Mouse (Mus musculus): ENCODE measurements at regions not wholly inside any gene's neighbourhood (a gene's known extent, or its start where the extent isn't known, plus 50 kb on each side); places are given as distances from the start of the nearest gene placed in this dataset.
"Not testable (repeated sequence)": the region's sequence is repeated elsewhere in the genome, so short reads cannot be mapped to it uniquely, and the experiment has no call there.

- no peaks in the 10 kb centered on the region for H3K36me3 ChIP-seq (ENCODE audit: control insufficient read depth, insufficient read depth, low read length)
- H3K4me1 ChIP-seq (ENCODE audit: control insufficient read depth, insufficient read depth, low read length): no peaks in the 10 kb centered on the region
- no peak for ATAC-seq (ENCODE audit: insufficient number of reproducible peaks, insufficient read depth, low FRiP score, low read depth)
- H3K9ac ChIP-seq (replicated peaks; ENCODE audit: low read depth, low read length): no peak overlapping the region
- no peaks in the 10 kb centered on the region for H3K9me3 ChIP-seq (ENCODE audit: control insufficient read depth, low read depth, low read length)
- H3K4me2 ChIP-seq (replicated peaks; ENCODE audit: low read depth, low read length): no peak overlapping the region
- no peak overlapping the region for H3K4me3 ChIP-seq (ENCODE audit: low read depth, low read length)
- no peaks in the 10 kb centered on the region for H3K27me3 ChIP-seq (ENCODE audit: control insufficient read depth, insufficient read depth, low read length)
- no peak overlapping the region for H3K27ac ChIP-seq (ENCODE audit: low read length)
These were observed 569.0 kb downstream of the Lrriq3 start for GRCm38 (mm10) chr3:155662280-155662679.

DNA sequence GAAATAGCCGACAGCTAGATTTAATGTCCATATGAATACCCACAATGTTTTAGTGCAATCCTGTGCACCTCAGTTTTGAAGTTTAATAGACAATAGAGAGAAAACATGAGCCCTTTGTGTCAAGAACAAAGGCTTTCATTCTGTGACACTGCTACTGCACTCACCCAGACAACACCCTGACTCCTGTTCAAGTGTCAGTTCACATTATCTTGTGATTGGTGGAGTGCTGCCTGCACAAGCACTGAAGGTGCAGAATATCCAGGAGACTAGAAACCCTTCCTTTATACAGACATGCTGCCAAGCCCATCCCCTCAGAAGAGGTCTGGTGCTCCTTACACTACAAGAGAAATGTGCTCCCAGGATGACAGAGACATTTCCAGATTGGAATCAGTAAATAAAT lies 579.3 kb downstream of the Lrriq3 start:
- H3K4me2 ChIP-seq (replicated peaks; ENCODE audit: low read depth, low read length): no peak overlapping the region
- H3K27ac ChIP-seq (ENCODE audit: low read length): no peak overlapping the region
- H3K9me3 ChIP-seq (ENCODE audit: control insufficient read depth, low read depth, low read length): no peaks in the 10 kb centered on the region
- no peak for ATAC-seq (ENCODE audit: insufficient number of reproducible peaks, insufficient read depth, low FRiP score, low read depth)
- H3K27me3 ChIP-seq (ENCODE audit: control insufficient read depth, insufficient read depth, low read length): no peaks in the 10 kb centered on the region
- H3K4me3 ChIP-seq (ENCODE audit: low read depth, low read length): no peak overlapping the region
- 76% methylated on average over 1 of the region's 1 CpGs for WGBS
- no peaks in the 10 kb centered on the region for H3K36me3 ChIP-seq (ENCODE audit: control insufficient read depth, insufficient read depth, low read length)
- no peak overlapping the region for H3K9ac ChIP-seq (replicated peaks; ENCODE audit: low read depth, low read length)
- H3K4me1 ChIP-seq (ENCODE audit: control insufficient read depth, insufficient read depth, low read length): no peaks in the 10 kb centered on the region

GRCm38 (mm10) chr3:155680200-155680599 lies 587.0 kb downstream of the Lrriq3 start:
- Histone ChIP-seq H3K4me1 (ENCODE audit: control insufficient read depth, insufficient read depth, low read length) (no peaks in the 10 kb centered on the region), H3K9me3 (ENCODE audit: control insufficient read depth, low read depth, low read length) (no peaks in the 10 kb centered on the region), H3K9ac (replicated peaks; ENCODE audit: low read depth, low read length) (no peak overlapping the region), H3K36me3 (ENCODE audit: control insufficient read depth, insufficient read depth, low read length) (no peaks in the 10 kb centered on the region), H3K27ac (ENCODE audit: low read length) (no peak overlapping the region), H3K4me3 (ENCODE audit: low read depth, low read length) (no peak overlapping the region), H3K4me2 (replicated peaks; ENCODE audit: low read depth, low read length) (no peak overlapping the region), H3K27me3 (ENCODE audit: control insufficient read depth, insufficient read depth, low read length) (no peaks in the 10 kb centered on the region)
- 90% methylated on average over 4 of the region's 4 CpGs for WGBS
- ATAC-seq (ENCODE audit: insufficient number of reproducible peaks, insufficient read depth, low FRiP score, low read depth): no peak

GRCm38 (mm10) chr3:155682921-155683813 lies 589.9 kb downstream of the Lrriq3 start:
- Histone ChIP-seq H3K4me1 (ENCODE audit: control insufficient read depth, insufficient read depth, low read length) (no peaks in the 10 kb centered on the region), H3K27ac (ENCODE audit: low read length) (no peak overlapping the region), H3K9me3 (ENCODE audit: control insufficient read depth, low read depth, low read length) (no peaks in the 10 kb centered on the region), H3K9ac (replicated peaks; ENCODE audit: low read depth, low read length) (no peak overlapping the region), H3K4me2 (replicated peaks; ENCODE audit: low read depth, low read length) (no peak overlapping the region), H3K4me3 (ENCODE audit: low read depth, low read length) (no peak overlapping the region), H3K27me3 (ENCODE audit: control insufficient read depth, insufficient read depth, low read length) (no peaks in the 10 kb centered on the region), H3K36me3 (ENCODE audit: control insufficient read depth, insufficient read depth, low read length) (no peaks in the 10 kb centered on the region)
- 38% methylated on average over 8 of the region's 8 CpGs for WGBS
- no peak for ATAC-seq (ENCODE audit: insufficient number of reproducible peaks, insufficient read depth, low FRiP score, low read depth)

- no peaks in the 10 kb centered on the region for H3K36me3 ChIP-seq (ENCODE audit: control insufficient read depth, insufficient read depth, low read length)
- 80% methylated on average over 5 of the region's 5 CpGs for WGBS
- H3K4me3 ChIP-seq (ENCODE audit: low read depth, low read length): no peak overlapping the region
- no peak overlapping the region for H3K27ac ChIP-seq (ENCODE audit: low read length)
- H3K9me3 ChIP-seq (ENCODE audit: control insufficient read depth, low read depth, low read length): no peaks in the 10 kb centered on the region
- no peak overlapping the region for H3K4me2 ChIP-seq (replicated peaks; ENCODE audit: low read depth, low read length)
- H3K27me3 ChIP-seq (ENCODE audit: control insufficient read depth, insufficient read depth, low read length): no peaks in the 10 kb centered on the region
- no peaks in the 10 kb centered on the region for H3K4me1 ChIP-seq (ENCODE audit: control insufficient read depth, insufficient read depth, low read length)
- no peak for ATAC-seq (ENCODE audit: insufficient number of reproducible peaks, insufficient read depth, low FRiP score, low read depth)
- H3K9ac ChIP-seq (replicated peaks; ENCODE audit: low read depth, low read length): no peak overlapping the region
These were observed 595.1 kb downstream of the Lrriq3 start for GRCm38 (mm10) chr3:155688358-155688757.

GRCm38 (mm10) chr3:155723011-155723510 lies 629.8 kb downstream of the Lrriq3 start:
- WGBS: 86% methylated on average over 5 of the region's 5 CpGs
- Histone ChIP-seq H3K27me3 (ENCODE audit: control insufficient read depth, insufficient read depth, low read length) (no peaks in the 10 kb centered on the region), H3K9ac (replicated peaks; ENCODE audit: low read depth, low read length) (no peak overlapping the region), H3K4me2 (replicated peaks; ENCODE audit: low read depth, low read length) (no peak overlapping the region), H3K4me3 (ENCODE audit: low read depth, low read length) (no peak overlapping the region), H3K9me3 (ENCODE audit: control insufficient read depth, low read depth, low read length) (no peaks in the 10 kb centered on the region), H3K27ac (ENCODE audit: low read length) (no peak overlapping the region), H3K4me1 (ENCODE audit: control insufficient read depth, insufficient read depth, low read length) (no peaks in the 10 kb centered on the region), H3K36me3 (ENCODE audit: control insufficient read depth, insufficient read depth, low read length) (no peaks in the 10 kb centered on the region)
- ATAC-seq (ENCODE audit: insufficient number of reproducible peaks, insufficient read depth, low FRiP score, low read depth): no peak

DNA sequence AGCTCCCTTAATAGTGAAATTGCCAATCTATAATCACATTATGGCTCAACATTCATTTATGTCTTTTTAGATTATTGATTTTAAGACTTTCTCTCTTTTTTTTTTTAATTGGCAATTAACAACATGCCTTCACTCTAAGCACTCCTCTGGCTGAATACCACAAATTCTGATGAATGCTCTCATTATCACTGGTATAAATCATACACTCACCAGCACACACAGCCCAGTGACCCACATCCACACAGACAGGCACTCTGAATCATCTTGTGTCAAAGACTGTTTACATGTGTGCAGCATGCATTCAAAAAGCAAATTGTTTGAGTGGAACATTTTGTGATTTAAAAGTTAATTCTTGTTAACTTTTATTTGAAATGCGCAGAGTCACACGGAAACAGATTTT lies 649.2 kb downstream of the Lrriq3 start:
- Histone ChIP-seq H3K9me3 (ENCODE audit: control insufficient read depth, low read depth, low read length) (no peaks in the 10 kb centered on the region), H3K4me1 (ENCODE audit: control insufficient read depth, insufficient read depth, low read length) (no peaks in the 10 kb centered on the region), H3K27me3 (ENCODE audit: control insufficient read depth, insufficient read depth, low read length) (no peaks in the 10 kb centered on the region), H3K9ac (replicated peaks; ENCODE audit: low read depth, low read length) (no peak overlapping the region), H3K4me2 (replicated peaks; ENCODE audit: low read depth, low read length) (no peak overlapping the region), H3K27ac (ENCODE audit: low read length) (no peak overlapping the region), H3K36me3 (ENCODE audit: control insufficient read depth, insufficient read depth, low read length) (no peaks in the 10 kb centered on the region), H3K4me3 (ENCODE audit: low read depth, low read length) (no peak overlapping the region)
- ATAC-seq (ENCODE audit: insufficient number of reproducible peaks, insufficient read depth, low FRiP score, low read depth): no peak
- WGBS: 91% methylated on average over 2 of the region's 2 CpGs

GRCm38 (mm10) chr3:155746601-155747000 lies 653.4 kb downstream of the Lrriq3 start:
- not testable (repeated sequence) for H3K9me3 ChIP-seq (ENCODE audit: control insufficient read depth, low read depth, low read length); H3K4me2 ChIP-seq (replicated peaks; ENCODE audit: low read depth, low read length); ATAC-seq (ENCODE audit: insufficient number of reproducible peaks, insufficient read depth, low FRiP score, low read depth); H3K9ac ChIP-seq (replicated peaks; ENCODE audit: low read depth, low read length); H3K4me1 ChIP-seq (ENCODE audit: control insufficient read depth, insufficient read depth, low read length); H3K27me3 ChIP-seq (ENCODE audit: control insufficient read depth, insufficient read depth, low read length); H3K27ac ChIP-seq (ENCODE audit: low read length); H3K4me3 ChIP-seq (ENCODE audit: low read depth, low read length); H3K36me3 ChIP-seq (ENCODE audit: control insufficient read depth, insufficient read depth, low read length)
- WGBS: 29% methylated on average over 1 of the region's 1 CpGs

GRCm38 (mm10) chr3:155747511-155747910 lies 654.3 kb downstream of the Lrriq3 start:
- ATAC-seq (ENCODE audit: insufficient number of reproducible peaks, insufficient read depth, low FRiP score, low read depth): no peak
- no peak overlapping the region for H3K27ac ChIP-seq (ENCODE audit: low read length)
- H3K27me3 ChIP-seq (ENCODE audit: control insufficient read depth, insufficient read depth, low read length): no peaks in the 10 kb centered on the region
- no peak overlapping the region for H3K4me2 ChIP-seq (replicated peaks; ENCODE audit: low read depth, low read length)
- no peaks in the 10 kb centered on the region for H3K4me1 ChIP-seq (ENCODE audit: control insufficient read depth, insufficient read depth, low read length)
- no peaks in the 10 kb centered on the region for H3K9me3 ChIP-seq (ENCODE audit: control insufficient read depth, low read depth, low read length)
- H3K4me3 ChIP-seq (ENCODE audit: low read depth, low read length): no peak overlapping the region
- no peaks in the 10 kb centered on the region for H3K36me3 ChIP-seq (ENCODE audit: control insufficient read depth, insufficient read depth, low read length)
- H3K9ac ChIP-seq (replicated peaks; ENCODE audit: low read depth, low read length): no peak overlapping the region

Data from stomach, embryonic 14.5 days (tissue).